Mouse (Mus musculus) heart, embryonic 16.5 days (tissue): ENCODE results near the gene Tsc22d2. TPM values are rescaled to one million over a fixed set of nuclear protein-coding genes. Genes with fewer than 3 reads are reported as not detected.
"Not testable (repeated sequence)": the region's sequence is repeated elsewhere in the genome, so short reads cannot be mapped to it uniquely, and the experiment has no call there.

Experiments used
- ATAC-seq: fragments of 200-750 bp; cut with Nextera tagmentation; replicated peaks from 2 replicates; pipeline ENCODE4 v1.8.0; 2017; ENCODE audit warnings: moderate number of reproducible peaks; ENCODE audit not compliant: insufficient read depth, low FRiP score; ENCODE audit errors: extremely low read depth
- H3K27ac ChIP-seq: fragments of 300-500 bp; sonication (generic); 2 replicates; pipeline ENCODE4 v1.5.1; 2014; ENCODE audit warnings: mild to moderate bottlenecking, low read length, control low read depth, moderate library complexity
- H3K27me3 ChIP-seq: fragments of 300-500 bp; sonication (generic); 2 replicates; pipeline ENCODE4 v1.6.1; 2014; ENCODE audit warnings: low read length, mixed read lengths; ENCODE audit not compliant: control insufficient read depth, insufficient read depth
- H3K36me3 ChIP-seq: fragments of 300-500 bp; sonication (generic); 2 replicates; pipeline ENCODE4 v1.6.1; 2014; ENCODE audit not compliant: control insufficient read depth, insufficient read depth
- H3K4me1 ChIP-seq: fragments of 300-500 bp; sonication (generic); 2 replicates; pipeline ENCODE4 v1.6.1; 2014; ENCODE audit warnings: low read length, mixed read lengths; ENCODE audit not compliant: control insufficient read depth, insufficient read depth
- H3K4me2 ChIP-seq: fragments of 300-500 bp; sonication (generic); 2 replicates; pipeline ENCODE4 v1.6.1; 2014; ENCODE audit warnings: low read depth, mild to moderate bottlenecking, control low read depth, low read length
- H3K4me3 ChIP-seq: fragments of 300-500 bp; sonication (generic); 2 replicates; pipeline ENCODE4 v1.5.1; 2014; ENCODE audit warnings: mild to moderate bottlenecking, control low read depth, low read length
- H3K9ac ChIP-seq: fragments of 300-500 bp; sonication (generic); 2 replicates; pipeline ENCODE4 v1.6.1; 2014; ENCODE audit warnings: low read length, control low read depth
- H3K9me3 ChIP-seq: fragments of 300-500 bp; sonication (generic); replicated peaks from 2 replicates; pipeline ENCODE4 v1.6.1; 2016; ENCODE audit warnings: low read length; ENCODE audit not compliant: control insufficient read depth
- WGBS: fragments of 180-500 bp; shearing (Covaris S2); extraction: QIAGEN DNeasy Blood & Tissue Kit; methylation state at CpG from one replicate; pipeline ENCODE4 v1.1.7; 2014; 5-methylcytosine and 5-hydroxymethylcytosine counted together
- polyA plus RNA-seq: library from polyadenylated mRNA; unstranded; fragments of >200 nt; fragmentation: Nextera tagmentation; extraction: Ambion mirVana; gene quantifications from 2 replicates; pipeline ENCODE4 v1.2.1, GENCODE M21; 2015

The Tsc22d2 gene
- polyA plus RNA-seq, 1 experiment from 2014 or later, result 8.7 TPM

DNA sequence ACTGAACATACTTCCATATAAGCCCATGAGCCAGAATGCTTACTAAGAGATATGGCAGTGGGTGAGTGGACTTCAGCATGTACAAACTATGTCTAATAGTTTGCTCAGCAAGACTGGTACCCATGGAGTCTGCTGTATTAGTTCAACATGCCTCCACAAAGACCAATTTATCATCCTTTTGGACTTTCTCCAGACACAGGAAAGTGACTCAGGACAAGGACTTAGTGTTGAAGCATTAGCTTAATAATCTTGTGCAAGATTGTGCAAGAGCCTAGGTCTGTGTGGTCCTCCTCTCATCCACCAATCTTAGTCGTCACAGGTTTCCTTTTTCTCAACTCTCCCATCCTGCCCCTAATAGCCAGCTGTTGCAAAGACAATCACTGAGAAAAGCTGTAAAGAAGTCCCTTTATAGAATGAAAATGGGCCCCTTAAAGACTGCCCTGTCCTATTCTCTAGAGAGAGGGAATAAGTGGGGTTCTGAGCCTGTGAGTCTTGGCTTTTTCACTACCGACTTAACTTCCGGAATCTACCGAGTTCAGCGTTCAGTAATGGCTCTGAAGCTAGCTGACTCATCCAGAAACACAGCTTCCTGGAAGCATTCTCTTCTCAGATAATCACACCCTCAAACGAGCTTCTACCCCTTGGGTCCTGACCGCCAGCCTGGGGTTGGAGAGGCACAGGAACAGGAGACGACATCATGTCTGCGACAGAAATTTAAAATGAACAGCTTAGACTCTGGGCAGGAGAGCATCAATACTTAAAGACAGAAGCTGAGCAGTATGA lies 55.3 kb downstream of the Tsc22d2 start:
- Histone ChIP-seq H3K4me1 (no peaks in the 10 kb centered on the region), H3K4me3 (no peak overlapping the region), H3K4me2 (peak overlapping the region; percentile 19; the same call in 1 of the 2 replicates), H3K27ac (no peak overlapping the region), H3K36me3 (0 out of 2 replicates have a peak, but pooled peaks cover 2% of the 10 kb centered on the region), H3K27me3 (no peaks in the 10 kb centered on the region), H3K9ac (no peak overlapping the region), H3K9me3 (no peaks in the 10 kb centered on the region)
- 52% methylated on average over 9 of the region's 9 CpGs for WGBS
- ATAC-seq, result no peak; the same call in 1 of the 2 replicates

GRCm38 (mm10) chr3:58475298-58475697 lies 60.8 kb downstream of the Tsc22d2 start:
- H3K4me3 ChIP-seq, ATAC-seq, H3K4me2 ChIP-seq, H3K27ac ChIP-seq, H3K9ac ChIP-seq, H3K9me3 ChIP-seq, H3K27me3 ChIP-seq, H3K36me3 ChIP-seq, H3K4me1 ChIP-seq: not testable (repeated sequence)
- WGBS, result 89% methylated on average over 1 of the region's 1 CpGs

GRCm38 (mm10) chr3:58478755-58479455 lies 64.4 kb downstream of the Tsc22d2 start:
- WGBS, result 82% methylated on average over 2 of the region's 2 CpGs
- no peak overlapping the region for H3K9ac ChIP-seq
- H3K4me3 ChIP-seq, result no peak overlapping the region
- ATAC-seq, result no peak
- no peaks in the 10 kb centered on the region for H3K27me3 ChIP-seq
- H3K4me2 ChIP-seq, result no peak overlapping the region
- H3K4me1 ChIP-seq, result peaks cover 4% of the 10 kb centered on the region; the same call in 1 of the 2 replicates
- H3K27ac ChIP-seq, result no peak overlapping the region
- no peaks in the 10 kb centered on the region for H3K36me3 ChIP-seq
- H3K9me3 ChIP-seq, result no peaks in the 10 kb centered on the region

DNA sequence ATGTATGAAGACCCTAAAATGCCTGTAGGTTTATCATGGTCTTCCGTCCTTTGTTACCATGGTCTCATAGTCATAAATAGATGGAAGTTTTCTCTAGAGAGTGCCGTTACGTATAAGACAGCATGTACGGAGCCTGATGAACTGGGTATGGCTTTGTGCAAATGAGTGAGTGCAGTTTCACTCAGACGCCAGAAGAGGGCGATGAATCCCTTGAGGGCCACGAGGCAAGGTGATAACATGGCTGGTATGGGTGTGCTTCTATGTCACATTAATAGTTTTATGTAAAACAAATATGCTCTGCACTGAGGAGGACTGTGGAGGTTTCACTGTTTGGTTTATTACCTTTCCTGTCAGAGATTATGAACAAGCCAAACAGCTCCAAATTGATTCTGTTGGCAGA lies 71.4 kb downstream of the Tsc22d2 start:
- no peaks in the 10 kb centered on the region for H3K36me3 ChIP-seq
- H3K27me3 ChIP-seq, result no peaks in the 10 kb centered on the region
- H3K4me3 ChIP-seq, result no peak overlapping the region
- H3K9me3 ChIP-seq, result 0 out of 2 replicates have a peak, but pooled peaks cover 2% of the 10 kb centered on the region
- no peak overlapping the region for H3K27ac ChIP-seq
- H3K4me1 ChIP-seq, result peaks cover 4% of the 10 kb centered on the region; the same call in 1 of the 2 replicates
- no peak for ATAC-seq
- no peak overlapping the region for H3K4me2 ChIP-seq
- no peak overlapping the region for H3K9ac ChIP-seq
- 69% methylated on average over 7 of the region's 7 CpGs for WGBS

GRCm38 (mm10) chr3:58487121-58487520 lies 72.6 kb downstream of the Tsc22d2 start:
- no peak overlapping the region for H3K4me2 ChIP-seq
- no peaks in the 10 kb centered on the region for H3K36me3 ChIP-seq
- ATAC-seq, result no peak
- no peak overlapping the region for H3K27ac ChIP-seq
- 68% methylated on average over 3 of the region's 3 CpGs for WGBS
- no peak overlapping the region for H3K9ac ChIP-seq
- no peaks in the 10 kb centered on the region for H3K4me1 ChIP-seq
- H3K9me3 ChIP-seq, result 0 out of 2 replicates have a peak, but pooled peaks cover 2% of the 10 kb centered on the region
- no peak overlapping the region for H3K4me3 ChIP-seq
- H3K27me3 ChIP-seq, result no peaks in the 10 kb centered on the region

DNA sequence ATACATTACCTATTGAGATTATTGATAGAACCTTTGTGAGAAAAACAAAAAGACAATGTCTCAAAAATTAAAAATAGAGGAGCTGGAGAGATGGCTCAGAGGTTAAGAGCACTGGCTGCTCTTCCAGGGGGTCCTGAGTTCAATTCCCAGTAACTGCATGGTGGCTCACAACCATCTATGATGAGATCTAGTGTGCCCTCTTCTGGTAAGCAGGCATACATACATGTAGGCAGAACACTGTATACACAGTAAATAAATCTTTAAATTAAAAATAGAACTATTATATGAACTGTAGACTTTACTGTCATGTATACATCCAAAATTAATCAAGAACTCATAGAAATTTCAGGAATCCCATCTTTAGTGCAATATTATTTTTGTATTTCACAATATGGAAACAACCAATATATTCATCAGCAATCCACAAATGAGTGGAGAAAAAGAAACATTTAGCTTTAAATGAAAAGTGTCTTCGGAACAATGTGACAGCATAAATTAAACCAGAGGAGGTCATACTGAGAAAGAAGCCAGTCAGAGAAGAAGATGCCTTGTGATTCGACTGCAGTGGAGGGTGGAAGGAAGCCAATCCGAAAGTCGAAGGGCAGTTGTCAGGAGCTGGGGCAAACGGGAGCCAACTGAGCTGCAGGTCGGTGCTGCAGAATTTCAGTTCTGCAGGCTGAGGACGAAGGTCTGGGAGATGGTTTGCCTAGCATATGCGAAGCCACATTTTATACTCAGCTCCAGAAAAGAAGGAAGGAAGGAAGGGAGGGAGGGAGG lies 73.7 kb downstream of the Tsc22d2 start:
- Histone ChIP-seq H3K27me3 (no peaks in the 10 kb centered on the region), H3K4me1 (no peaks in the 10 kb centered on the region), H3K9ac (no peak overlapping the region), H3K9me3 (0 out of 2 replicates have a peak, but pooled peaks cover 2% of the 10 kb centered on the region), H3K36me3 (no peaks in the 10 kb centered on the region), H3K4me3 (no peak overlapping the region), H3K4me2 (no peak overlapping the region), H3K27ac (no peak overlapping the region)
- 82% methylated on average over 8 of the region's 8 CpGs for WGBS
- no peak for ATAC-seq

DNA sequence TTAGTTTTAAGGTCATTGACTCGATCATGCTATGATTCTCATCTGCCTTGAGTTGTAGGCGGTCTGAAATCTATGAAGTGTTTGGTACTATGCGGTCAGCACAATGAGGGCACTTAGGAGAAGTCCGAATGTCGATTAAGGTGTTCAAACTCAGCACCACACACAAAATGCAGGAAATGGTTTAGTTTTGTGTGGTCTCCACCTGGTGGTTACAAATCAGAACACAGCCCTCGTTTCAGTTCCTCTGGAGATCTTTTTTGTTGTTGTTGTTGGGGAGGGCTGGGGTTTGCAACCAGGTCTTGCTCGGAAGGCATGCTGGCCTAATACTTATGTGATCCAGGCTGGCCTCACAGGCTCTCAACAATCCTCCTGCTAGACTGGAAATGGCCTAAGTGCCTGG lies 76.3 kb downstream of the Tsc22d2 start:
- Histone ChIP-seq H3K27ac (no peak overlapping the region), H3K36me3 (no peaks in the 10 kb centered on the region), H3K9ac (no peak overlapping the region), H3K4me1 (no peaks in the 10 kb centered on the region), H3K4me3 (no peak overlapping the region), H3K27me3 (no peaks in the 10 kb centered on the region), H3K9me3 (0 out of 2 replicates have a peak, but pooled peaks cover 2% of the 10 kb centered on the region), H3K4me2 (no peak overlapping the region)
- whole genome bisulfite sequencing, result 59% methylated on average over 7 of the region's 7 CpGs
- no peak for ATAC-seq

- Histone ChIP-seq H3K4me1 (no peaks in the 10 kb centered on the region), H3K36me3 (no peaks in the 10 kb centered on the region), H3K4me2 (no peak overlapping the region), H3K27ac (no peak overlapping the region), H3K4me3 (no peak overlapping the region), H3K27me3 (no peaks in the 10 kb centered on the region), H3K9ac (no peak overlapping the region), H3K9me3 (no peaks in the 10 kb centered on the region)
- 77% methylated on average over 4 of the region's 4 CpGs for WGBS
- no peak for ATAC-seq
Measured at GRCm38 (mm10) chr3:58493621-58494020, 79.1 kb downstream of the Tsc22d2 start.
